Mouse (Mus musculus): ENCODE results near the gene Zfp456.
"Not testable (repeated sequence)": the region's sequence is repeated elsewhere in the genome, so short reads cannot be mapped to it uniquely, and the experiment has no call there.

Gene Zfp456

DNA sequence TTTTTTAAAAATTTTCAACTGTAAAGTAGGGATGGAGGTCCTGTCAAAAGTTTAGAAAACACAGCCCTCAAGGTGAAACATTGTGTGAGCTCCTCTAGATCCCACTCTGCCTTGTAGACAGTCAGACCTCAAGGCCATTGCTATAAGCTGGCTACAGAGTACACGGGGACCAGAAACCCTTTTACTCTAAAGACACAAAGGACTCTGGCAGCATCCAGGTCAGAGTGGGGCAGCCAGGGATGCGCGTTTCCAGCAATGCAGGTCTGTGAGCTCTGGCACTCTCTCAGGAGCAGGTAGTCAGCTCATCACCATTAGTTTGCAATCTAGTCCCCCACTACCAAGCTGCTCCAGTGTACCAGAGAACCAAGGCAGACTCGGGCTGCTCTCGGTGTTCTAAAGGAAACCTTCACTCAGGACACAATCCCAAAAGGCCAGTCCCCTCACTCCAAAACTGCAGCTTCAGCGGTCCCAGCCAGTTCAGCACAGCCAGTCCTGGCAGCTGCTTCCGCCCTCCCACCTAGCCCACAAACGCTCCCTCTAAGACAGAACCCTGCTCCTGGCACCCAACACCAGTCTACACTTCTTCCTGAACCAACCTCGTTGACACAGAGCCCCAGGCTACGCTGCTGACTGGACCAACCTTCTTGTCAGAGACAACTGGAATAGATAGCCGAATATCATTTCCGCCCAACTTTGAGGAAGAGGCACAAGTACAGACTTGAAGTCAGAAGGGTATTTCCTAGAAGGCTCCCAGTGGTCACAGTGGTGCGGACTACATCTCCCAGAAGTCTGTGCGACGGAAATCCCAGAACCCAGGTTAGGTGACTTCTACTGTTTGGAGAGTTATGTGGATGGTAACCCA is at the start of gene Zfp456, which contains the start of gene Gm28041:
Gene Zfp456 (minus strand): TSS at position 761 of the 862 bp plus-strand sequence.
Gene Gm28041 (minus strand): TSS at position 684 of the 862 bp plus-strand sequence.
- peak; percentile 91 for DNase-seq (ENCODE audit: low read depth)

DNA sequence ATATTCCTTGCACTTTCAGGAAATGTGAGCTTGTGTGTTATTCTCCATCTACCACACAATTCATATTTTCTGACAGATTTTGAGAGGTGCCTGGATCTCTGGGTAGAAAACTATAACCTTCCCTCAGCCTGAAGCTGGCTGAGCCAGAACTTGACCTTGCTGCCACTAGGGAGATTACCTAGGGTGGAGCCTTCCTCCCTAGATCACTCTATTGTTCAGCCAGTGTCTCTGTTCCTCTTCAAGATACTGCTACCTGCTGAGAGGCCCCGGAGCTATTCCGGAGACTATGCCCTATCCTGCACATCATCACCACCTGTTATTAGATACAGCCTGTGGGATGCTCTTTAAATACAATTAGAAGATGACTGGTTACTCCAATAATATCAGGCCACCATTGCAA is 46.9 kb upstream of the Zfp456 start:
- not testable (repeated sequence) for DNase-seq (ENCODE audit: low read depth)

DNA sequence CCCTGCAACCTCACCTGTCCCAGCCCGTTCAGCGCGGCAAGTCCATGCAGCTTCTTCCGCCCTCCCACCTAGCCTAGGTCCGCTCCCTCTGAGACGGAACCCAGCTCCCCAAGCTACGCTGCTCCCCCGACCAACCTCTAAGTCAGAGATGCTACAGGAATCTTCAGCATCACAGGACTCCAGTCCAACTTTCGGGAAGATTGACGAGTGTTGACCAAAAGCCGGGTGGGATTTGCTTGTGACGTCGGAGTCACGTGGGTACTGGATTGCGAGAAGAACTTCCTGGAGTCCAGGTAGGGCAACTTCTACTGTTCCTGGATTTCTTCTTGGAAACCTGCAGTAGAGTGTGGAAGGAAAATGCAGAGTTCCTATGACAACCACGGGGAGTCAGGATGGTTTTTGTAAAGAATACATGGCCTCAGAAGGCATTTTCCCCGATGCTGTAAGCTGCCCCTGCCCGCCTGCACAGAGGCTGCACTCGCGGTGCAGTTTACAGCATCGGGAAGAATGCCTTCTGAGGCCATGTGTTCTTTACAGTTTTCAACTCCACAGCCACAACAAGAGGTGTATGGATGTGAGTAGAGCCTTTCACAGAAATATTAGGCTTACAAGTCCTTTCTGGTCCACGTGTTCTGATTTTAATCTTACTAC is 45.7 kb upstream of the Zfp456 start, which contains the start of gene Zfp459:
Gene Zfp459 (minus strand): TSS at position 212 of the 651 bp plus-strand sequence.
- DNase-seq (ENCODE audit: low read depth) = no peak

DNA sequence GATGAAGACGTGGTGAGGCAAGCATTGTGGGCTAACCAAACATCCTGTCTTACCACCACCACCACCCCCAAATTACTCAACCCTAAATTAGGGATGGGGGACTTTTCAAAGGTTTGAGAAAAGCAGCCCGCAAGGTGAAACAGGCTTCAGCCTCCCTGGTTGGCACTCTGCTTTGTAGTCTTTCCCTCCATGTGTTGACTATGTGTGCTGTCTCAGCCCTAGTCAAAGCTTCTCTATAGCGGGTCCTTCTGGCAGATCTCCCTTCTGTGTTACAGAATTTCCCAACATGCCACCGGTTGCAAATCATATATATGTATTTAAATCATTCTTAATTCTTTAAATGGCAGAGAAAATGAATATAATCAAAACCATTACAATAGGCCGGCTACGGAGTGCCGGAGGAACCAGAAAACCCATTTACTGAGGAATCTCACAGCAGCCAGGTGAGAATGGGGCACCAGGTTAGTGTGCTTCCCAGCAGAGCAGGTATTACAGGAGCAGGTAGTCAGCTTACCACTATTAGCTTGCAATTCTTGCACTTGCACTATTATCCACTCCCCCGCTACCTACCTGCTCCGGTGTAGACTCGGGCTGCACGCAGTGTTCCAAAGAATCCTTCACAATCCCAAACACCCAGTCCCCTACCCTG is 45.1 kb upstream of the Zfp456 start:
- no peak for DNase-seq (ENCODE audit: low read depth)

DNA sequence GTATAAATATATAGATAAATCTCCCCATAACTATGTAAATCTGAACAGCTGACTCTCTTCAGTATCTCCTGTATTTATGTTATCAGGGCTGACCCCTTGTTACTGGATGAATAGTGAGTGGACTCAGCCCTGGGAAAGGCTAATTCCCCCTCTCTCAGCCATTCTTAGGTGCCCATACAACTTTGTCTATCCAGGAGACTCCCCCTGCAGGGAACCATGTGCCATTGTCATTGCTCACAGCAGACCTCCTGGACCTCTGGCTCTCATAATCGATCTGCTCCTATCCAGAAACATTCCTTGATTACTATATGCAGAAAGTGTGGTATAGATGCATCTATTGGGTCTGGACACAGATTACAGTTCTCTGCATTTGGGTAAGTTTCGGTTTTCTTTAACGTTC is 41.2 kb upstream of the Zfp456 start:
- peak; percentile 20 for DNase-seq (ENCODE audit: low read depth)

DNA sequence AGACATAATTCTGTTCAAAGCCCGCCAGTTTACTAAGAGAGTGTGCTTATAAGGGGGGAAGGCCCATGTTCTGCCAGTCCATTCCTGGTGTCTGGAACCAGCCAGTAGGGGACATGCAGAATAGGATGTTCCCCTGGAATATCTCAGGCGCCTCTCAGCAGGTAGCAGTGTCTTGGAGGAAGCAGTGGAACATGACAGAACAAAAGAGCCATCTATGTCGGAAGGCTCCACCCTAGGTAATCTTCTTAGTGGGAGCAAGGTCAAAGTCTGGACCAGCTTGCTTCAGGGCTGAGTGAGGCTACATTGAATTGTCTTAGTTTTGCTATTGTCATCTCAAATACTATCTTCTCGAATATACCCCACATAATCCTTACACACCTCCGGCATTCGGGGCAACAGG is 40.1 kb upstream of the Zfp456 start:
- no peak for DNase-seq (ENCODE audit: low read depth)

DNA sequence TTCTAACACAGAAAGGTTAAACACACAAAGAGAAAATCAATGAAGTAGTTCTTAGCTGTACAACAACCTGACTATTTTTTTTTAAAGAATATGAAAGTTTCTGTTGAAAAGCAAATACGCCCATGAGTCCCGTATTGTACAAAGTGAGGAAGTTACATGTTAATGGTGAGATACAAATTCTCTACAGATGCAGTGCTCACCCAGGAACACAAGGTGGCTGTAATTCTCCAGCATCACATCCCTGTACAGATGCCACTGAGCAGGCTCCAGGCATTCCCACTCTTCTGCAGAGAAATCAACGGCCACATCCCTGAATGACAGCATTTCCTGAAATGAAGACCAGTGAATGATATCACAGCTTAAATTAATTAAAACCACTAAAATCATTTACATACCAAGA is 38.0 kb upstream of the Zfp456 start:
- DNase-seq (ENCODE audit: low read depth) = peak; percentile 23

DNA sequence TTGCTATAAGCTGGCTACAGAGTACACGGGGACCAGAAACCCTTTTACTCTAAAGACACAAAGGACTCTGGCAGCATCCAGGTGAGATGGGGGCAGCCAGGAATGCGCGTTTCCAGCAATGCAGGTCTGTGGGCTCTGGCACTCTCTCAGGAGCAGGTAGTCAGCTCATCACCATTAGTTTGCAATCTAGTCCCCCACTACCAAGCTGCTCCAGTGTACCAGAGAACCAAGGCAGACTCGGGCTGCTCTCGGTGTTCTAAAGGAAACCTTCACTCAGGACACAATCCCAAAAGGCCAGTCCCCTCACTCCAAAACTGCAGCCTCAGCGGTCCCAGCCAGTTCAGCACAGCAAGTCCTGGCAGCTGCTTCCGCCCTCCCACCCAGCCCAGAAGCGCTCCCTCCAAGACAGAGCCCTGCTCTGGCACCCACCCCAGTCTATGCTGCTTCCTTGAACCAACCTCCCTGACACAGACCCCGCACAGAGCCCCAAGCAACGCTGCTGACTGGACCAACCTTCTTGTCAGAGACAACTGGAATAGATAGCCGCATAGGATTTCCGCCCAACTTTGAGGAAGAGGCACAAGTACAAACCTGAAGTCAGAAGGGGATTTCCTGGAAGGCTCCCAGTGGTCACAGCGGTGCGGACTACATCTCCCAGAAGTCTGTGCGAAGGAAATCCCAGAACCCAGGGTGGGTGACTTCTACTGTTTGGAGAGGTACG is 23.7 kb upstream of the Zfp456 start, which contains the start of gene Zfp429:
Gene Zfp429 (minus strand): TSS at position 637 of the 721 bp plus-strand sequence.
- peak; percentile 77 for DNase-seq (ENCODE audit: low read depth)

DNA sequence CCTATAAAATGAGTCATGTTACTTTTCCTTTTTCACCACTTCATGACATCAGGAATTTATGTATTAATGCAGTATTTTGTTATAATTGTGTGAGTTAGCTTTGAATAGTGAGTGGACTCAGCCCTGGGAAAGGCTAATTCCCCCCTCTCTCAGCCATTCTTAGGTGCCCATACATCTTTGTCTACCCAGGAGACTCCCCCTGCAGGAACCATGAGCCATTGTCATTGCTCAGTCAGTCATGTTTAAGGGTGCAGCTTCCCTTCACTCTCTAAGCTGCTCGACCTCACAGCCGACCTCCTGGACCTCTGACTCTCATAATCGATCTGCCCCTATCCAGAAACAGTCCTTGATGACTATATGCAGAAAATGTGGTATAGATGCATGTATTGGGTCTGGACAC is 645 bp upstream of the Zfp456 start:
- peak; percentile 46 for DNase-seq (ENCODE audit: low read depth)

DNA sequence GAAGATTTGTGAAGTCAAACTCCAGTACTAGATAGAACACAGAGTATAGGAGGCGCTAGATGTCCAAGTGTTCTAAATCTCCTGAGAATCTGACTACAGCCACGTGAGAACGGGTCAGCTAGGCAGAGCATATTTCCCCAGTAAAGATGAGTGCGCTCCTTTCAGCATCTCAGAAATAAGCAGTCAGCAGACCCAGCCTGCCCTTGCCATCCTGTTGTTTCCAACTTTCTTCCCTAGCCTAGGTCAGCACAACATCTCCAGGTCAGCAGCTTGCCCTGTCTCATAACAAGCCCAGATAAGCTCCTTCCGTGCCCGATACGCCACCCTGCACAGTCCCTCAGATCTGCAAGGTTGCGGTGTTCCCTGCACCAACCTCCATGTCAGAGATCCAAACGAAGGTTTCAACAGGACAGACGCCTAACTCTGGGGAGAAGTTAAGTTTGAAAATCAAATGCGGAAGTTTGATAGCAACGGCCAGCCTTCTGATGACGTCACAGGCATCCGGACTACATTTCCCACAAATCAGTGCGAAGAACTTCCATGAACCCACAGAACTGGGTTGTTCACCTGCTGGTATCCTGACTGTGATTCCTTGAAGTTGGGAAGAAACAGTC is 15.4 kb downstream of the Zfp456 start, which contains the start of the genes Gm28044 and Zfp953:
Gene Gm28044 (minus strand): TSS at position 406 of the 614 bp plus-strand sequence.
Gene Zfp953 (minus strand): TSS at position 475 of the 614 bp plus-strand sequence.
- DNase-seq (ENCODE audit: low read depth) = peak; percentile 90

DNA sequence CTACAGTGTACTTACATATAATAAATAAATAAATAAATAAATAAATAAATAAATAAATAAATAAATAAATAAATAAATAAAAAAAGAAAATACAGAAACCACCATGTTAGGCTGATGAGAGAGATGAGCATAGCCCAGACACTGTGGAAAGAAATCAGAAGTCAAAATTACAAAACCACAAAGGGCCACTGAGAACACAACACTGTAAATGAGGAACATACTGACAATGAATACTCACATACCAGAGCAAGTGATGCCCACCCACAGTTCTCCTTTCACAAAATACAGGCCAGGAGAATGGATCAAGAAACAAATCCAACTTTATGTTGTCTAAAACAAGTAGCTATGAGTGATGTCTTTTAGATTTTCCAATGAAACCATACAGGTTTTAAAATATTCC is 23.8 kb downstream of the Zfp456 start:
- no peak for DNase-seq (ENCODE audit: low read depth)

DNA sequence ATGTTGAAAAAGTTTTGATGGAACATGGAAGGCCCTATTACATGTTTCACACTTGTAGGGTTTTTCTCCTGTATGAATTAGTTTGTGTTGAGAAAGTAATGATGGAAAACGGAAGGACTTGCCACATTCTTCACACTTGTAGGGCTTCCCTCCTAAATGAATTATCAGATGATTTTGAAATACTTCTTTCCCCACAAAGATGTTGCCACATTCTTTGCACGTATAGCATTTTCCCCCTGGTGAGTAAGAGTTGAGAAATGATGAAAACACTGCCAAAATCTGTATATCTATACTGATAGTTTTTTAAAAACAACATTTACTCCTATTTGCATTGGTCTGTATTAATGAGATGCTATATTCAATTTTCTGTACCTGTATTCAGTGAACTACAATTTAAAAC is 32.2 kb downstream of the Zfp456 start:
- peak; percentile 69 for DNase-seq (ENCODE audit: low read depth)

DNA sequence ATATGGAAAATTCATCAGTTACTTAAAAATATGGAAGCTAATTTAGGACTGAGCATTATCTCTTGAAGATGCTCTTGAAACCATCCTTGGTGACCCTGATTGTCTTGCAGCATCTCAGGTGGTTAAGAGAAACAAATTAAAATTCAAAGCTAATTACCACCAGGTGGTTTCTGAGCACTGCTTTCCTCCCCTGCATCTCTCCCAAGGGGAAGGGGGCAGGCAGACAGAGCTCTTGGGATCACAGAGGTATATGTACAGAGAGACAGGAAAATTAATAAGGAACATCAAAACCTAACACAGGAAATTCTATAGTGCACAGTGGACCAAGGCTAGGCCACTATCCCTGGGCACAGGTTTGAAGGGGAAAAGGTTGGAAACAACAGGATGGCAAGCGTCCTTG is 42.7 kb downstream of the Zfp456 start:
- DNase-seq (ENCODE audit: low read depth) = no peak

DNA sequence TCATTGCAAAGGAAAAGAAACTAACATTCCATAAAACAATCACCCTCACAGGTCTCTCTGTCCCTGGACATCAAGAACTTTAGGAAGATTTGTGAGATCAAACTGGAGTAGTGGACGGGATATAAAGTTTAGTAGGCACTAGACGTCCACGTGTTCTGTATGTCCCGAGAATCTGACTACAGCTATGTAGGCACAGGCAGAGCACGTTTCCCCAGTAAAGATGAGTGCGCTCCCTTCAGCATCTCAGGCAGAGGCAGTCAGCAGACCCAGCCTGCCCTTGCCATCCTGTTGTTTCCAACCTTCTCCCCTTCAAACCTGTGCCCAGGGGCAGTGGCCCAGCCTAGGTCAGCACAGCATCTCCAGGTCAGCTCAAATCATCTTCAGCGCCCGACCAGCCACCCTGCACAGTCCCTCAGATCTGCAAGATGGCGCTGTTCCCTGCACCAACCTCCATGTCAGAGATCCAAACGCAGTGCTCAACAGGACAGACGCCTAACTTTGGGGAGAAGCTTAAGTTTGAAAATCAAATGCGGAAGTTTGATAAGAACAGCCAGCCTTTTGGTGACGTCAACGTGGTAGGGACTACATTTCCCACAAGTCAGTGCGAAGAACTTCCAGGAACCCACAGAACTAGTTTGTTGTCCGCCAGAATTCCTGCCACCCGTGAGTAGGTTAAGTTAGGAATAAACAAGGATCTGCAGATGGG is 43.4 kb downstream of the Zfp456 start, which contains the start of gene Zfp595:
Gene Zfp595 (minus strand): TSS at position 552 of the 706 bp plus-strand sequence.
- peak; percentile 98 for DNase-seq (ENCODE audit: low read depth)
